Mouse (Mus musculus) lung, postnatal 0 days (tissue): ENCODE data around the gene Gna13.

Experiments
- CTCF ChIP-seq: IDR thresholded peaks from 2 replicates; pipeline ENCODE4 v1.5.1; 2016; ENCODE audit warnings: antibody characterized with exemption, mild to moderate bottlenecking
- EP300 ChIP-seq: IDR thresholded peaks from 2 replicates; pipeline ENCODE4 v1.6.1; 2016; ENCODE audit warnings: antibody characterized with exemption, mild to moderate bottlenecking, control low read depth

- TF ChIP-seq CTCF, result no peak
- 0 out of 2 replicates have a peak, but pooled peaks have one; percentile 9 for TF ChIP-seq EP300
Observed at GRCm38 (mm10) chr11:109363191-109364133, 831 bp downstream of the Gna13 start.
